Mouse (Mus musculus) left cerebral cortex, adult 9 months (tissue): ENCODE data around the gene Cnot4.
"Not testable (repeated sequence)": the region's sequence is repeated elsewhere in the genome, so short reads cannot be mapped to it uniquely, and the experiment has no call there.

Source experiments
- DNase-seq, 2 experiments: peaks; one replicate each; pipeline ENCODE4 v3.0.0; 2022; ENCODE audit warnings: low spot score in 2 of 2

The Cnot4 gene

DNA sequence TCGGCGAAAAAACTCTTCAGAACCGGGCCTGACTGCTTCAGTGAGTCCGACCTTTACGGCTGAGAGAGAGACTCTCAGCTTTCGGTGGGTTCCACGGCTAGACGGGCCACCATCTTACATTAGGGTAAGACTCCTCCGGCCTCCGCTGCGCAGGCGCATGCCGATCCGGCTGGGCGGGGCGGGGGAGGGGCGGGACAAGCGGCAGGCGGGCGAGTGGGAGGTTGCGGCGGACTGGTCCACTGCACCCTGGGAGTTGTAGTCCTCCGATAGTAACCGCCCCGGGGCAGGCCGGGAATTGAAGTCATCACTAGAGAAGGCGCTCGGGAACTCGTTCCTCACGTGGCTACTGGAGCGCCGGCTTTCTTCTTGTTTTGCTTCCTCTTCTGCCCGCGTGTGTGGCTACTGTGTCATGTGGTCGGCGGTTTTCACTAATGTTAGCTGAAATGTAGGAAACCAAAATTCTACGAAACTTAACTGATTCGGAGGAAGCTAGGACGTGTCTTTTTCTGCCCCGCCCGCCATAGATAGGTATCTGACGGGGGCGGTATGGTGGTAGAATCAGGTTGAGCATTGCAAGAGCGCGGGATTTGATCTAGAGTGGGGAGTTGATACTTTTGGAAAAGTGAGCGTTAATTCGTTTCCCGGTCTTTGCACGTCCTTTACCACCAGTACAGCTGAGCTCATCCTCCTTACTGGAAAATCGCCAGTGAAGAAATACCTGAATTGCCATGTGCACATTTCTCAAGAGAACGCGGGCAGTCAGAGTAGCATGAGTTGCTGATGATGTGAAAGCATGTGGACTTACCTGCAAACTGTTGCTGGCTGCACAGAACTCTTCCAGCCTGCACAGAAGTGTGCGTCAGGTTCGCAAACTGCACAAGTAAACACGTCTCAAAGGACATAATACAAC is at the start of gene Cnot4:
Gene Cnot4 (minus strand): TSS at position 146 of the 910 bp plus-strand sequence.
- DNase-seq: peak; percentile 97 to 99

GRCm38 (mm10) chr6:35179299-35179698 is 45.8 kb upstream of the Cnot4 start:
- DNase-seq: not testable (repeated sequence)

GRCm38 (mm10) chr6:35177650-35178272 is 44.2 kb upstream of the Cnot4 start:
- no peak for DNase-seq

GRCm38 (mm10) chr6:35176979-35177649 is 43.6 kb upstream of the Cnot4 start, which contains the start of gene Nup205:
Nup205 (plus strand) TSS chr6:35177421.
- DNase-seq: peak; percentile 58 to 82

DNA sequence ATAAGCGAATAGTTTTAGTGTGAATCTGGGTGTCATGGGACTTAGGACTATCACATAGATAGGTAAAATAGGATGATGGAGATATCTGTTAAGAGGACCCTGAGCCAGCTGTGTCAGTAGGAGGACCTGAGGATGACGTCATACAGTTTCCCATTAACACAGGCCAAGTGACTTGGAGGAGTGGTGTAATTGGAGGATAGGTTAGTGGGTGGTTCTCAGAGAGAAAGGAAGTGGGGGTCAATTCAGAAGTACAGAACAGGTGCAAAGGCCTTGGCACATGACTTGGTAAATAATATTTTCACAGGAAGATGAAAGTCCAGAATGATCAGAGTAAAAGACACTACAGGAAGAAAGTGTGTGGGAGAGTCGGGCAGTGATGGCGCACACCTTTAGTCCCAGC is 39.7 kb upstream of the Cnot4 start:
- no peak for DNase-seq

GRCm38 (mm10) chr6:35172028-35172427 is 38.5 kb upstream of the Cnot4 start:
- DNase-seq: not testable (repeated sequence)

DNA sequence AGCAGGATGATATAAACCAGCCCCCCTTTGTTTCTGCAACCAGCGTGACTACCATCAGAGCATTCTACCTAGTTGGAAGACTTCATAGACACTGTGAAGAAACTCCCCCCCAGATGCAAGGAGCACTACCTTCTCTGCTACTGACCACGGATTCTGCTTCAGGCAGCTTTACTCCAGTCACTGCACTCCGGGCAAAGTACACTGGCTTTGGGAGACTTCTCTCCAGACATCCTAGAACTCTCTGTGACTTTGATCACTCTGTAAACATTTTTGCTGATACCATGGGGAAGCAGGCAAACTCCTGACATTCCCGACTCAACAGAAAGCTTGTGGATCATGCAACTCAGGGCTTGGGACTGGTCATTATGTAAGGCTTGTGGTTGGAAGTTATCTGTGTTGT is 35.7 kb upstream of the Cnot4 start:
- no peak for DNase-seq

DNA sequence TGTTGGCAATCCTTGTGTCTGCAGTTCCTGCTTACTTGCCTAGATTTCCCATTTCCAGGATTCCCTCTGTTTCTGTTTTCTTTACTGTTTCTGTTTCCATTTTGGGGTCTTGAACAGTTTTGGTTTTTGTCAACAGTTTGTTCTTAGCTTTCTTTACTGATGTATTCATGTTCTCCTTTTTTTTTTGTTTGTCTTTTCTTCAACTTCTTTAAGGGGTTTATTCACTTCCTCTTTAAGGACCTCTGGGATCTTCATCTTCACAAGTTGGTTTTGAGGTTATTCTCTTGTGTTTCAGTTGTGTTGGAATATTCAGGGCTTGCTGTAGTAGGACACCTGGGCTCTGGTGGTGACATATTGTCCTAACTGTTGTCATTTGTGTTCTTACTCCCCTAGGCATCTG is 21.0 kb upstream of the Cnot4 start:
- DNase-seq: no peak

DNA sequence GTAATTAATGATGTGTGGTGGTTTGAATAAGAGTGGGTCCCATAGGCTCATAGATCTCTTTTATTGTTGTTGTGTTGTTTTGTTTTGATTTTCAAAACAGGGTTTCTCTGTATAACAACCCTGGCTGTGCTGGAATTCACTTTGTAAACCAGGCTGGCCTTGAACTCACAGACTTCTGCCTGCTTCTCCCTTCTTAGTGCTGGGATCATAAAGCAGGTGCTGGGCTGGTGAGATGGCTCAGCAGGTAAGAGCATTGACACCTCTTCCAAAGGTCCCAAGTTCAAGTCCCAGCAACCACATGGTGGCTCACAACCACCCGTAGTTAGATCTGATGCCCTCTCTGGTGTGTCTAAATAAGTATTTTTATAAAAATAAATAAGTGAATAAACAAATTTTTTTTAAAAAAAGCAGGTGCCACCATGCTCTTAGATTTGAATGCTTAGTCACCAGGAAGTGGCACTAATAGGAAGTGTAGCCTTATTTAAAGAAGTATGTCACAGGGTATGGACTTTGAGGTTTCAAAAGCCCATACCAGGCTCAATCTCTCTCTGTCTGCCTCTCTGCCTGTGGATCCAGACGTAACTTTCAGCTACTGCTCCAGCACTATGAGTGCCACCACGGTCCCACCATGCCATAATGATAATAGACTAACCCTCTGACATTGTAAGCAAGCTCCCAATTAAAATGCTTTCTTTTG is 14.3 kb upstream of the Cnot4 start:
- DNase-seq: no peak

GRCm38 (mm10) chr6:35145569-35145968 is 12.0 kb upstream of the Cnot4 start:
- no peak for DNase-seq

GRCm38 (mm10) chr6:35140351-35140750 is 6.8 kb upstream of the Cnot4 start:
- no peak for DNase-seq

DNA sequence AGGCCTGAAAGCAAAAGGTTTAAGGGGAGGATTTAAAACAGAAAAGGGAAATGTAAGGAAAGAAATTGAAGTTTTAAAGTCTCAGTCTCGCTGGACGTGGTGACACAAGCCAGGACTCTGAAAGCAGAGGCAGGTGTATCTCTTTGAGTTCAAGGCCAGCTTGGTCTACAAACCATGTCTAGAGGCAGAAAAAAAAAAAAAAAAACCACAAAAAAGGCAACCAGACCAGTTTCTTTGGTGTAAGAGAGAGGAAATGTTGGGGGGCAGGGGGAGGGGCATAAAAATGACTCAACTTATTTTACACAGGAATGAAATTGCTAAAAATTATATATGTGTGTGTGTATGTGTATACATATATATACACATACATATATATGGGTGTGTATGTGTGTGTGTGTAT is 1.3 kb upstream of the Cnot4 start:
- DNase-seq: no peak

GRCm38 (mm10) chr6:35133246-35133578 is 312 bp downstream of the Cnot4 start:
- no peak for DNase-seq

DNA sequence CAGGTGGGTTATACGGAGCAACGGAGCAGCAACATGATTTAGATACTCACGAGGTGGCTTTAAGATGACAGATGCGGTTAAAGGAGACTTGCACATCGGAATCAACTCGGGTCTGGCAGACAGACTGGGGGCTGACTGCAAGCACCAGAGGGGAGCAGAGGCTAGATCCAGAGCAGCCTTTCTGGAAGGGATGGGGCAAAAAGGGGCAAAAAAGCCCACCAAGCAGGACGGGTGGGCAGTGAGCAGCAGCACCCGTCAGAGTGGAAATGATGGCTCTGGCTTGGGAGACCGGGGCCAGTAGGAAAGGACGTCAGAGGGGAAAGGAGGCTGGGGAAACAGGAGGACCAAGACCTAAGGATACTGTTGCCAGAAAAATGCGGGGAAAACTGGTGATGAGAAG is 718 bp downstream of the Cnot4 start:
- peak in 1 of 2 experiments; percentile 13 for DNase-seq

DNA sequence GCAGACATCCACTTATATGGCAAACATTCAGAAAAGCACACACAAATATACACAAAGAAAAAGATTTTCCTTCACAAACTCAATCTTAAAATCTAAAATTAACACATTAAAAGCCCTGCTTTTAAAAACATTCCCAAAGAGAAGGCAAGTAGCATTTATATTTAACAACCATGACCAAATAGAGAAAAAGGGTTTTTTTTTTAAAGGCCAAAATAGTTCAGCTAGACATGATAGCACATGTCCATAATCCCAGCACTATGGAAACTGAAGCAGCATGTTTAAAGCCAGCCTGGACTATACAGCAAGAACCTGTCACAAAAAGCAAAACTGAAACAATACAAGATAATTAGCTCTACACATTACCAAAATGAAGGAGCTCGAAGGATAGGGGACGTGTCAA is 11.0 kb downstream of the Cnot4 start:
- DNase-seq: no peak

GRCm38 (mm10) chr6:35121925-35122324 is 11.6 kb downstream of the Cnot4 start:
- no peak for DNase-seq

DNA sequence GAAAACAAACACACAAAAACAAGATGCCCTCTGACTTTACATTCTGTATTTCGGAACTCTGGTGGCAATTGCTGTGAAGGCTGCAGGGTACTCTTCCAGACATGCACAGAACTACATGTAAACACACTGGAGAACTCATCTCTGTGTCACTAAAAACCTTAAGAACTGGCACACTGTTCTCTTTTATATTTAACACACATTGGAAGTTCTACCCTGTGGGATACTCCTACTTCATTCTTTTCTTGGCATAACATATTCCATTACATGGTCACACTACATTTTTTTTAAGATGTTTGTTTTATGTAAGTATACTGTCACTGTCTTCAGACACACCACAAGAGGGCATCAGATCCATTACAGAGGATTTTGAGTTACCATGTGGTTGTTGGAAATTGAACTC is 31.1 kb downstream of the Cnot4 start:
- DNase-seq: no peak

- DNase-seq: no peak
Measured at GRCm38 (mm10) chr6:35084927-35085326, 48.6 kb downstream of the Cnot4 start.

GRCm38 (mm10) chr6:35075148-35075547 is 58.4 kb downstream of the Cnot4 start:
- no peak for DNase-seq

DNA sequence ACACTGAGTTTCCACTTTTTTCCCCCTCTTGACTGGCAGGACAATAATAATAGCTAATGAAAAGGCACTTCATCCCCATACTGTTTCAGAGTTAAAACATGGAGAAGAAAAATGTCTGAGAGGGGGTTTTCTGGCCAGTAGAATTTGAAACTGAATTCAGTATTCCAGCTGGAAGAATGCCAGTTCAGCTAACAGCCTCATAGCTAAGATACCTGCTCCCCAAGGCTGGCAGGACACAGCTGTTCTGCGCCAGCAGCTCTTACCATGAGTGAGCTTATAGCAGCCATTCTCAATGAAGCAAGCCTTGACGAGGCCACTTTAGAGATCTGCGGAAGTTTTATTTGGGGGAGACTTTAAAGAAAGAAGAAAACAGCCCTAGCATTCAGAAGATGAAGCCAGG is 62.3 kb downstream of the Cnot4 start:
- DNase-seq: no peak

DNA sequence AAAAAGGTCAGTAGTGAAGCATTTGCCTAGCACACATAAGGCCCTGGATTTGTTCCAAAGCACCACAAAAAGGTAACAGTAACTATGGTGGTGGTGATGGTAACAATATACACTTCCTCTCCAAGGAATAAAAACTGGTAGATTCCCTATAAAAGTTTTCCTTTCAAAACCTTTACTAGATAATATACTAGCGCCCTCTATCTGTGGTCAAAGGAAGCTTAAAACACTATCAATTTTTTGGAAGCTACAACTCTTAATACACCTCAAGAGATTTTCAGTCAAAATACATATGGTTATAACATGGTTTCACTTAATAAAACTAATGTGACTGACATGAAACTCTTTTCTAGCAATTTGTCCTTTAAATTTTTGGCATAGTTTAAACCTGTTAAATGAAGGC is 71.1 kb downstream of the Cnot4 start:
- DNase-seq: no peak

DNA sequence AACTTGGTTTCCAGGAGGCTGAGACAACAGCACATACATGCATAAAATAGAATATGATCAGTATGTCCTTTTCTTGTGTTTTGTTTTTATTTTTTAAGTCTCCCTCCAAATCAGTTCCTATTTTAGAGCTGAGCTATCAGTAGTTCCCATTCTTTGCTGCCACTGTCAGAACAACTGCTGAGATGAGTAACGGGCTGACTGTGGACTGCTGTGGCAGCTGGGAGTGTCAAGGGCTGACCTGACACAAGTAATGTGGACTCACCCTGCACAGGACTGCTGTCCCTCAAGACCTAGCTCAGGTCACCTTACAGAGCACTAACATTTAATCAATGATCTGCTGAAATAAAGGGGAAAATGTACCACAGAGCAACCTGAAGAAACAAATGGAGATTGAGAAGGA is 90.4 kb downstream of the Cnot4 start:
- no peak for DNase-seq
